Mouse (Mus musculus) heart, postnatal 0 days (tissue): ENCODE data around the gene Arnt2.

Experiments
- CTCF ChIP-seq: IDR thresholded peaks from 2 replicates; pipeline ENCODE4 v1.5.1; 2016; ENCODE audit warnings: antibody characterized with exemption, control low read depth, low read depth
- EP300 ChIP-seq: IDR thresholded peaks from 2 replicates; pipeline ENCODE4 v1.6.1; 2016; ENCODE audit warnings: antibody characterized with exemption, low read depth

DNA sequence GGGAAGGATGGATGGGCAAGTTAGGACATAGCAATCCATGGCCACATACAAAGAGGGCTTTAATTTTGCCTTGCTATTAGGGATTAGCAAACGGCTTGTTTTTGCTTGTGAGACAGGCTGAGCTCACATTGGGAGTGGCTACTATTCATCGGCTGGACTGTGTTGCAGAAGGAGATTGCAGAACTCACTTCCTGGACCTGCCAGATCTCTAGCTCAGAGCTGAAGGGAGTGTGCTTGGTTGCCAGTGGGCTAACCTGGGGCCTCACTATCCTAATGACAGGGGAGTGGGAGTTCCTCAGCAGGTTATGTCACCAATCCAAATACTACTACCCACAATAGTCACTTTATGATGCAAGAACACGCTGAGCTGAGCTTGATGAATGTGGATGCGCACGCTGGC lies 163.1 kb downstream of the Arnt2 start:
- TF ChIP-seq CTCF (no peak), EP300 (no peak)
